Mouse (Mus musculus) spleen, adult 12 weeks (tissue): Measurements from ENCODE around the gene Zfp652.
"Not testable (repeated sequence)": the region's sequence is repeated elsewhere in the genome, so short reads cannot be mapped to it uniquely, and the experiment has no call there.

ENCODE experiments used
- DNase-seq: peaks from one replicate; pipeline ENCODE4 v3.0.0; 2022; ENCODE audit warnings: low spot score

The Zfp652 gene

DNA sequence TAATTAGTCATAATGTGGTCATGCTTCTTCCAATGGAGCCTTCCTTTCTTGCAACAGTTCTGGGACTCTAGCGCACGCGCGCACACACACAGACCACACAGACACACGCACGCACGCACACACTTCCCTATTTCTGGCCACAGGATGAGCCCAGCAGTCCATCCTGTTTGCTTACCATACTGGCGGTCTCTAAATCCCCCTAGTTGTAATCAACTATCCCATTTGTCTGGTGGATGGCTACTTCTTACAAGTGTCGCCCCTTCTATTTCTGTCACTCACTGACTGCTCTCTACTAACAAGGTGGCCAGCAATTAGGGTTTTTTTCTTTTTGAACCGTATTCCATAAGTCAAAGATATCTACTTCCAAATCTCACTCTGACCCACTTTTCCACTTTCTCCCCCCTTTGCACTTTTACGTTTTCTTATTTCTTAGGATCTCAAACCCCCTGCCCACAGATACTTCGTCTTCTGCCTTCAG lies 349 bp upstream of the Zfp652 start:
- DNase-seq: no peak

DNA sequence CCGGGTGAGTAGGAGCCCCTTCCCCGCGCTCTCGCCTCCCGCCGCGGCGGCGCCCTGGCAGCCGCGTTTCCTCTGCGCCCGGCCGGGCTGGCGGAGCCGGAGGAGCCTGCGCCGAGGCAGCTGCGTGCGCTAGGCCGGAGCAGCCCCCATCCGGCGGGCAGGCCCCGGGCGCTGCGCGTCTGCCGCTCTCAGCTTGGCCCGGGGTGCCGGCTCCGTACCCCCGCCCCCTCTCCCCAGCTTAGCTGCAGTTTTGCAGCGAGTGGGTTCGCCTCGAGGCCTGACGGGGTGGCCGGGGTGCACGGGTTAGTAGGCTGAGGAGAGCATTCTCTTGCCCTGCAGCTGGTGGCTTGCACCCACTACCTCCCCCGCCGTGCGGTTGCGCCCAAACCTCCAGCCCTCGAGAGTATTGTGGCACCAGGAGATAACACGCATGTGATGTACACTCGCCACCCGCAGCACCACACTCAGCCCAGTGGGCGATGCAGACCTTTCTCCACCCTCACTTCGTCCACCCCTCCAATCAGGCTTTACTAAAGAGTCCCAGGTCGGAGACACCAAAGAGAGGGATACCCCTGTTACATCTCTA lies 845 bp downstream of the Zfp652 start:
- DNase-seq: peak; percentile 62

DNA sequence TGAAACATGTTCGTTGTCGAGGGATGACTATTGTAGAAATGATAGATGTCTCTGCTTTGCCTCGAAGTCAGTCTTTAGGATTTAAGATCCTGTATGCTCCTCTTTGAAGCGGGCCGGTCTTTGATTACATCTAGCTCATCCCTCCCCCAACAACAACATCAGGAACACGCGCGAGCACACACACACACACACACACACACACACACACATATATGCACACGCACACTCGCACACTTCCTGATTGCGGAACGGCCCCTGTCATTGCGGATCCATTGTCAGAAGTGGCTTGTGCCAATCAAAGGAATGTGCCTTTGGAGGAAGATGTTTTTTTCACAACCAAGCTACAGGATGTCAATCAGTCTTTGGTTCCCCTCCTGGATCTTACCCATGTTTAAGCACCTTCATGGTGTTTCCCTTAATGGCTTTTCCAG lies 1.4 kb downstream of the Zfp652 start:
- no peak for DNase-seq

DNA sequence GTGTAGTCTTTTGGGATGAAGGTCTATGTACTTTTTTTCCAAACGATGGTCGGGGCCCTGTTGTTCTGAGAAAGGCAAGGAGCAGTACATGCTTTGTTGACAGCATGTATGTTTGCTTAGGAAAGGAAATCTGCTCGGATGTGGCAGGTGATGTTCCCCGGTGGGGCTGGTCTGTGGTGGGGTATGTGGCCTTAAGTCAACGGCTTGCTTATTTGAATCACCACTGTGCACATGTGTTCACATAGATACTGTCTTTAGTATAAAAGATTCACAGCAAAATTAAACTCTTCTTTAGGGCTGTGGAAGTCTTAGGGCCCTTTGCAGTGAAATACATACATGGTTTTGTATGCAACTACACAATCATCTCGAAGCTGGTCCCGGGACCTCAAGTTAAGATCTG lies 1.9 kb downstream of the Zfp652 start:
- DNase-seq: no peak

DNA sequence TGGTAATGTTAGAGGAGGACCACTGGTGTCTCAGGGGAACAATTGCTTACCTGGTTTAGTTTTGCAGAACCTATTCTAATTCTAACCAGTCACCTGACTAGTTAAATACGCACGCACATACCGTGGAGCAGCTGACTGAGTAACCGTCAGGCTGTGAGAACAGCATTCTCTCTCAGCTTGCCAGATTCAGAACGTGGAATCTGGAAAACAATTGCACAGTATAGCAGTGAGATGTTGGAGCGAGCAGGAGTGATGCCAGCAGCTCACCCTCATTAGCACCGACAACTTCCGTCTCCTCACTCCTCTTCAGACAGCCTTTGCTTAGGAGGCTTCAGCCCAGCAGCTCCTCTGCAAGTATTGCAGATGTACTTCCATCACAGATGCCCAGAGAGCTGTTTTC lies 3.7 kb downstream of the Zfp652 start:
- DNase-seq: no peak

DNA sequence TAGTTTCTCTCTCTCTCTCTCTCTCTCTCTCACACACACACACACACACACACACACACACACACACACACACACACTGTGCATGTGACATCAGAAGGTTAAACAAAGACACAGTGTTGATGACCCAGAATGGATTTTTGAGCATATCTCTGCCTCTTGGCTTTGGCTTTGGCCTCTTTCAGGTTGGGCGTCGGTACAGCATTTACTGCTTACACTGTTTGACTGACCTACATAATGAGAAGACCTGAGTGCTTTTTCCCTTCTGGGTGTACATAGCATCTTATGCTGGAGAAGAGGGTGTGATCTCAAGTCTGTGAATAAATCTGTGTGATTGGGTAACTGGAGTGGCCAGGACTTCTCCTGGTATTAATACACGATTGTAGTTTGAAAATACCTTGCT lies 6.9 kb downstream of the Zfp652 start:
- no peak for DNase-seq

DNA sequence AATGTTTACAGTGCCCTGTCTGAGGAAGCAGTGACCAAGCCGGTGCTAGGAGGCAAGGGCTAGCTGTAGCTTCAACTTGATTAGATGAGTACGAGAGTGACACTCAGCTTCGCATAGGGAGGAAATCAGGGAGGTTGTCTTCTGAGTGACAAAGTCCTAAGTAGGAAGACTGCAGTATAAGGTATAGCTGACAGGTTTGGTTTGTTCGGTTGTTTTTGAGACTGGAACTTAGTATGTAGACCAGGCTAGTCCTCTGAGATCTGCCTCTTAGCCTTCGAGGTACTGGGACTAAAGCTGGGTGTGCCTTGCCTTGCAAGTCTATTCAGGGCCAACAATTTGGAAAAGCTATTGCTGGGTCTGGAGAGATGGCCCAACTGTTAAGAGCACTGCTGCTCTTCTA lies 10.8 kb downstream of the Zfp652 start, which contains the start of gene B130006D01Rik:
B130006D01Rik (plus strand) TSS at position 301 of the 400 bp plus-strand sequence.
- DNase-seq: no peak

DNA sequence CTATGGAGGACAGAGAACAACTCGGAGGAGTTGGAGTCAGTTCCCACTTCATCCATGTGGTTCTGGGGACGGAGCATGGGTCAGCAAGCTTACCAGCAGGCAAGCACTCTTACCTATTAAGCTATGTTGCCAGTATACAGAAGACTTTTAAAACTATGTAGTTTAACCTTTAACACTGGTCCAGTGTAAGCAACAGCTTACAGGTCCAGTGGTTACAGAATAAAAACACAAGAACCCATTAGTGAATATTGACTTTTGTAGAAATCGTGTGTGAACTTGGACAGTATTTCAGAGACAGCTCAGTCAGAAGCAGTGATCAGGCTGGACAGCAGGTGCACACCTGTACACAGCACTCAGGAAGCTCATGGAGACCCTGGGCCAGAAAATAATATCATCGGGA lies 12.0 kb downstream of the Zfp652 start:
- no peak for DNase-seq

DNA sequence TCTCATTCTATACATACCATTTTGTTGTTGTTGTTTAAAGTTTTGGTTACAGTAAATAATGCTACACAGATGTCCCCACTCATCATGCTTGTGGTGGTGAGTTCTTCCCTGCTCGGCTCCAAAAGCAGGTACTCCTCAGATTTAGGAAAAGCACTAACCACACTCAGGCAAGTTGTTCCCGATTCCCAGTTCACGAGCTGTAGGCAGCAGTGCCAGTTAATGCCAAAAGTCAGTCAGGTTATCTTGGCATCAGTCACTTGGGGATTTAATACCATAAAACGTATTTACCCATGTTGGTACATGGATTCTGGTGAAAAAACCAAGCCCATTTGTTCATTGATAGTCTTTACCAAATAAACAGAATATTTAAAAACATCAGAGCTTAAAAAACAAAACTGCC lies 13.7 kb downstream of the Zfp652 start:
- DNase-seq: no peak

DNA sequence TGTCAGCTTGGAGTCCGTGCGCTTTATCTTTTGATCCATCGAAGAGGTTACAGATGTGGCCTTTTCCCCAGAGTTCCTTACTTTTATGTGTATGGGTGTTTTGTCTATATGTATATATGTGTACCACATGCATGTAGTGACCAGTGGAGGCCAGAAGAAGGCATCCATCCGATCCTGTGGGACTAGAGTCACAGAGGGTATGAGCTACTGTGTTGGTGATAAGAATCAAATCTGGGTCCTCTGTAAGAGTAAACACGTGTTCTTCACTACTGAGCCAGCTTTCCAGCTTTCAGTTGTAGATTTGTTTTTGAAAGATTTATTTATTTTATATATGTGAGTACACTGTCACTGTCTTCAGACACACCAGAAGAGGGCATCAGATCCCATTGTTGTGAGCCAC lies 15.5 kb downstream of the Zfp652 start:
- no peak for DNase-seq

DNA sequence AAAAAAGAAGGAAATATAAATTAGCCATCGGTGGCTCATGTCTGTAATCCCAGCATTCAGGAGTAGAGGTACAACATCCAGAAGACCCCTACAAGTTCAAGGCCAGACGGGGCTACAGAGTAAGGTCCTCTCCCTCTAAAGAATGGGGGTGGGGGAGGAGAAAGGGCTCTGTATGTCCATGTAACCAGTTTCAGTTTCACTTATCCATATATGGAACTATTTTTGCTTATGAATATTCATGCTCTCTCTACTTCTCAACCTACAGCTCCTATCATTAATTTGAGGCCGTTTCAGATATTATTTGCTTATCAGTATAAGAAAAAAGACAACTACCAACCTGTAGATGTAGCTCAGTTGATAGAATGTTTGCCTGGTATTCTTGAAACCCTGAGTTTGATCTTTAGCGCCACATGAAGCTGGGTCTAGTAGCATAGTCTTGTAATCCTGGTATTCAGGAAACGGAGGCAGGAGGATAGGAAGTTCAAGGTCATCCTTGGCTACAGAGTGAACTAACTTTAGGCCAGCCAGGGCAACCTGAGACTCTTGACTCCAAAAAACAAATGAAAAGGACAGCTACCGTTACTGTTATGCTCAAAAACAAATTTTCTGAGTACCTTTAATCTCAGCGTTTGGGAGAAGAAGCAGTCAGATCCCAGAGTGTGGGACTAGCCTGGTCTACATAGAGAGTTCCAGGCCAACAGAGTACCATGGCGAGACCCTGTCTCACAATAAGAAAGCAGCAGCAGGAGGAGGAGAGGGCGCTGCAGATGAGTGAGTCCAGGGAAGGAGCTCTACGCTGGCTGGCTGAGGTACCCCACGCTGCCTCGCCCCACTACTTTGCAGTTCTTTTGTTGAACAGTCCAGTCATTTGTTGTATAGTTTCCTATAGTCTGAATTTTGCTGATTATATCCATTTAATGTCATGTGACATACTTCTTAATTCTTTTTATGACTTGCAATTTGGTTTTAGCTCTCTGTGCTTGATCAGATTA lies 16.7 kb downstream of the Zfp652 start:
- DNase-seq: no peak

DNA sequence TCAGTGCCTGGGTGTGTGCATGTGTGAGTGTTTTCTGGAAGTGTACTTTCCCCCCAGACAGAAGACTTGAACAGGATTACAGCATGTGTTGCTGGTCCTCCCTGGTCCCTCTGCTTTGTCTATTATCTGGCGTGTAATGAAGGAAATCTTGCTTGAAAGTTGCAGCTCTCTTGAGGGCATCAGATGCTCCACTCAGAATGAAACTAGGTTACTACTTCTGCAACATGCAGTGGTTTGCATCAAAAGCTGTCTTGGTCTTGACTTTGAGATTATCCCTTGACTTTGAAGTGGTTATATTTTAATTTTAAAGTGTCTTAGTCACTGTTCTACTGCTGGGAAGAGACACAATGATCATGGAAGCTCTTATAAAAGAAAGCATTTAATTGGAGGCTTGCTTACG lies 22.0 kb downstream of the Zfp652 start:
- DNase-seq: no peak

DNA sequence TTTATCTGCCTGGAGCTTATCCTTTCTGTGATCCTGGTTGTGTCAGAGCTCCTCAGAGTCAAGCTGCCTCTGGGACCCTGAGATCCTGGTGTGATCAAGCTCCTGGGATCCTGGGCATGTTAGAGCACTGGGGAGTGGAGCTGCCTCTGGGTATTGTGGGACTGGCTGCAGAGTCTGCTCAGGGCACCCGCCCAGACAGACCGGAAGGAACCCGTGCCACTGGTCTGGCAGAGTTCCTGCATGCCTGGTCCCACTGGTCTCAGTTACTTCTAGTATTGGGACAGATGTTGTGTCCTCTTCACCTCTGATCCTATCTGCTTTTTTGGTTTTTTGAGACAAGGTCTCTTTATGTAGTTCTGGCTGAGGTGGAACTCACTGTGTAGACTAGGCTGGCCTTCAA lies 25.3 kb downstream of the Zfp652 start:
- no peak for DNase-seq

DNA sequence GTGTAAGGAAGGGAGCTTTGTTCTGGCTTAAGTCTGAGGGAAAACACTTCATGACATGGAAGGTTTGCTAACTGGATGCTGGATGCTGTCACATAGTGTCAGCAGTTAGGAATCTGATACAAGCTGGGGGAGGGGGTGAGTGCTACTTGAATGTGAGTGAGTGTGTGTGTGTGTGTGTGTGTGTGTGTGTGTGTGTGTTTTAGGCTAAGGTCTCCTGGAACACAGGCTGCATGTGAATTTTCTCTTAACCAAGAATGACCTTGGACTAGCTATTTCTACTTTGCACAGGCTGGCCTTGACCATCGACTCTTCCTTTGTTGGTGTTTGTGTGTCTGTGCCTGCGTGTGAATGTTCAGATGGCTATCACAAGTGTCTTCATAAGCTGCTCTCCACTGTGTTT lies 32.0 kb downstream of the Zfp652 start:
- no peak for DNase-seq

DNA sequence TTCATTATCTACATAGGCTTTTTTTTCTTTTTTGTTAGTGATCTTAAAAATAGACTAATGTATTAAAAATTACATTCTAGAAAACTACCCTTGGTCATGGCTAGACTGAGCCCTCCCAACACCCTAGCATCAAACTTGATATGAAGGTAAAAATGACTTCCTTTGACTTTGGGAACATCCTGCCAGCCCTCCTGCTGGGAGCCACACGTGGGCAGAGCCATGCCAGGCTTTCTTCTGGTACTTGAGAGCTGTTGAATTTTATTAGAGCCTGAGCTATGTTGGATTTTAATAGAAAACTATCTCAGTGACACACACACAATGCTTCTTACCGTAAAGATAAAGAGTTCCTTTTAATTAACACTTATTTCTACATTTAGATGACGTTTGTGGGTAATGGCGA lies 34.3 kb downstream of the Zfp652 start:
- DNase-seq: no peak

DNA sequence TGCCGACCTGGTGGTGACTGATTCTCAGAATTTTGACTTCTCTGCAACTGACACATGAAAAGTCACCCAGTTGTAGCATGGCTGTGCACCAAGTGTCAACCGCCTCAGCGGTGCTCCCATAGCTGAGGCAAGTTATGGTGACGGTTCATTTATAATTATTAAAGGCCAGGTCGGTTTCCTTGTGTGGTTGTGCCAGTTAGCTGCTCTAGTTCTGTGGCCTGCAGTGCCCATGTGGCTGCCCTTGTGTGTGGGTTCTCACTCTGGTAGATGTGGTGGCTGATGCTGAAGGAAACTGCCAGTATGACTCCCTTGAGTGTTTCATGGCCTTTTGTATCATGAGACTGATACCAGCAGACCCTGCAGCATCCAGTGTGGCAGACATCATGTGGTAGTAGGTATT lies 35.9 kb downstream of the Zfp652 start:
- no peak for DNase-seq

DNA sequence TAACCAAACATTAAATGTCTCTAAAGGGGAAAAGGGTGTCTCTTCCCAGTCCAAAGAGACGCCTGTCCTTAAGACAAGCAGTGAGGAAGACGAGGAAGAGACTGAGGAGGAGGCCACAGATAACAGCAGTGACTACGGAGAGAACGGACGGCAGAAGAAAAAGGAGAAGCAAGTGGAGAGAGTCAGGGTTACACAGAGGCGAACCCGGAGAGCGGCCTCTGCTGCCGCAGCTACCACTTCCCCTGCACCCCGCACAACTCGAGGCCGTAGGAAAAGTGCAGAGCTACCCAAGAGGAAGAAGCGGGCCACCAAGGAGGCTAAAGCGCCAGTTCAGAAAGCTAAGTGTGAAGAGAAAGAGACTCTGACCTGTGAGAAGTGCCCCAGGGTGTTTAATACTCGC lies 37.1 kb downstream of the Zfp652 start:
- no peak for DNase-seq

DNA sequence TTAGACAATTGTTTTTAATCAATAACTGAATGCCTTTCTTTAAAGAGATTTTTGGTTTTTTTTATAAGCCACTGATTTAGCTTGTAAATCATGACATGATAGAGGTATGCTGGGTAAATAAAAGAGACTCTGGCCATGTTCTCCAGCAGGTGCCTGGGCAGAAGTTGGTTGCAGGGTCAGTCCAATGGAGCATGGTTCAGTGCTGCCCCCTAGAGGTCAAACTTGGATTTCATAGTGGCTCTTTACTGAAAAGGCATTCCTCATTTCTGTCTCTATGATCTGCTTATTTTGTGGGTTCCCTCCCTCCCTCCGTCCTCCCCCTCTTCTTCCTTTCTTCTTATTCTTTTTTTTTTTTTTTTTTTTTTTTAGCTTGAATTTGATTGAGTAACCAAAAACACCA lies 38.5 kb downstream of the Zfp652 start:
- peak; percentile 67 for DNase-seq

DNA sequence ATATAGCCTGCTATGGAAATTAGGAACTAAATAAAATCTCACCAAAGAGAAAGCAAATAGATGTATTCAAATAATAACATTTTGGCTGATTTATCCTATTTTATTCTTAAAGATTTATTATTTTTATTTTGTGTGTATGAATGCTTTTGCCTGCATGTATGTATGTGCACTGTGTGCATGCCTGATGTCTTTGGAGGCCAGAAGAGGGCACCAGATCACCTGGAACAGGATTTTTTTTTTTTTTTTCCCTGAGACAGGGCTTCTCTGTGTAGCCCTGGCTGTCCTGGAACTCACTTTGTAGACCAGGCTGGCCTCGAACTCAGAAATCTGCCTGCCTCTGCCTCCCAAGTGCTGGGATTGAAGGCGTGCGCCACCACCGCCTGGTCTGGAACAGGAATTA lies 42.7 kb downstream of the Zfp652 start:
- DNase-seq: not testable (repeated sequence)

DNA sequence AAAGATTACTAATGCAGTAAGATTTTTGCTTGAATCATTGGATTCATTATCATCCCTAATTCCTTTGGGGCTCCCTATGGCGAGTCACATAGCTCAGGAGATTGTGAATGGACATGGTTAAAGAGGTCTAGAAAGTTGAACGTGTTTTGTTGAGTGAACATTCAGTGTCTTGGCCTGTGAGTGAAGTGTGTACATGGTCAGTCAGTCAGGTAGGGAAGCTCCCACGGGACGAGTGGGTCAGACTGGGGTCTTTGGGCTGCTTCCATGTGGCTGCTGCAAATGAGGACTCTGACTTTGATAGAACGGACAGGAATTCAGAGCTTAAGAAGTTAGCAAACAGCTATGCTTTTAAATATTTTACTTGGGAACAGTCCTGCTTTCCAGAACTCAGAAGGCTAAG lies 48.0 kb downstream of the Zfp652 start:
- DNase-seq: no peak

DNA sequence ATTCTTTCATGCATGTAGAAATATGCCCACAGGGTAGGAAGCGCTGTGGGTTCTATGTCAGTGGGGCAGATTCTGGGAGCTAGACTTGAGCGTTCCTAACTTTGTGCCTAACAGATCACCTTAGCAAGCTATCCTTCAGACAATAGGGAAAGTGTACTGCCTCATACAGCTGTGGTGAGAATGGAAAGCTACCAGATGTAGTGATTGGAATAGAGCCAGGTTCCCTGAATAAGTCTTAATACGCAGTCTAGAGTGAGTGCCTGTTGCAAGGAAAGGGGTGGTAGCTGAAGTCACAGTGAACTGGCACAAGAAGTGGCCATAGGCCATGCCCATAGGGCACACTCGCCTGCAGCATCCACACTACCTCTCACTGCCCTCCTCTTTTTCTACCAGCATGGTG lies 50.5 kb downstream of the Zfp652 start:
- no peak for DNase-seq

DNA sequence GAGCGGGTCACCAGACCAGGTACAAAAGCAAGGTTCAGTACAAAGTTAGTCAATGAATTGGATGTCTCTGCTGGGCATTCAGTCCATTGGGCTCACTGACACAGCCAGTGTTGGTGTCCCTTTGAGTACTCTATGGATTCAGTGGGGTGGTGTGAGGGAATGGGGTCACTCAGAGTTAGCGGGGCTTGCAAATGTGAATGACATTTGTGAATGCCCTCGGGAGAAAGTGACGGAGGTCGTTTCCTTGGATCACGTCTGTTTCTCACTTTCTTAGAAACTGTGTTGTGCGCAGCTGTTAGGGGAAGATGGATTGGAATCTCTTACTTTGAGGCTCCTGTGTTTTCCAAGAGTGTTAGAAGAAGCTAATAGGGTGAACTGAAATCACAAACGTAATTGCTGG lies 52.3 kb downstream of the Zfp652 start:
- no peak for DNase-seq

DNA sequence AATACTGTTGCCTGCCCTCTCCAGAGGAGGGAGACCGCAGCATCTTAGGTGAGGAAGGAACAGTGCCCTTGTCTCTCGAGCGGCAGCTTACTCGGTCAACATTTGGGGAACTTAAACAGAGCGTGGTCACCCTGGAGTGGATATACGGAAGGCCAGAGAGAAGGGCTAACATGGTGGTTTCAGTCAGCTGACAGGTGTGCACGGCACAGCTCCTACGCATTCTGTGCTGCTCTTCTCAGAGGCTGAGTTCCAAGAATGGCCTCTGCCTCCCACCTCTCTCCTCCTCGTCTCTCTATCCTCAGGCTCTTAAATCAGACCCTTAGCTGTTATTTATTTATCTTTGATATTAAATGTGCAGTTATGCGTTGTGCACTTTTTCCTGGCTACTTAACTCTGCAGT lies 52.9 kb downstream of the Zfp652 start:
- DNase-seq: no peak
